Mouse (Mus musculus) B cell, adult (primary cell): ENCODE measurements around the gene Hadhb. TPM values are rescaled to one million over a fixed set of nuclear protein-coding genes. Genes with fewer than 3 reads are reported as not detected.

Experiments used
- total RNA-seq: library from RNA; stranded (reverse); gene quantifications from 4 replicates; pipeline ENCODE4 v1.2.4, GENCODE M21; 2023; ENCODE audit not compliant: inconsistent age

Hadhb gene
- 81.4 to 88.6 TPM (median 86.1 TPM) in 4 replicates for total RNA-seq

GRCm38 (mm10) chr5:30154474-30155394 is at the start of gene Hadhb, which contains the start of gene Hadha:
Hadhb (plus strand) TSS chr5:30155248.
Hadha (minus strand) TSS chr5:30155162.

DNA sequence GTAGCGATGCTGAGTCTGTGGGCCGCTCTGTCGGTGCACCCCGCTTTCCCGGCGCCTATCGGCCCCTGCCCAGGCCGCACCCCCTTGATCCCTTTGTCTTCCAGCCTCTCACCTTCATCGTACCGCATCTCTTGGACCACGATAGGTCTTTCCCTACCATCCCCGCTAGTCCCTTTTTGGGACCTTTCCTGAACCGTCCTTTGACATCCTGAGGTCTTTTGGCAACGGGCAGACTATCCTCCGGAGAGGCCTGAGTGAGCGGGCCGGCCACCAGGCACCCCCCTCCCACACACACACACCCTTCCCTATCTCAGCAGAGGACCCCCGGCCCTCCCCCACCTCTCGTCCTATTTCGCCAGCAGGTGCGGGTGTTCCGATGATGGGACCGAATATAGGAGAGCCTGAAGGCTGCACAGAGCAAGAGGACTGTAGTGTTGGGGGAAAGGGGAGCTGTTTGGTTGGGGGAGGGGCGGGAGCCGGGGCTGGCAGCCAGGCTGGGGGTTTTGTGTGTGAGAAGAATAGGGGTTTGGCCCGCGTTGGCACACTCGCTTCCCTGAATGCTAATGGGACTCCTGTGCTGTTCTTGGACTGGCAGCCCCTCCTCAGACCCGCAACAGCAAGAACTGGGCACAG is 49.3 kb upstream of the Hadhb start, which contains the start of gene 3110082J24Rik:
Gene 3110082J24Rik (minus strand): TSS at position 419 of the 633 bp plus-strand sequence.

DNA sequence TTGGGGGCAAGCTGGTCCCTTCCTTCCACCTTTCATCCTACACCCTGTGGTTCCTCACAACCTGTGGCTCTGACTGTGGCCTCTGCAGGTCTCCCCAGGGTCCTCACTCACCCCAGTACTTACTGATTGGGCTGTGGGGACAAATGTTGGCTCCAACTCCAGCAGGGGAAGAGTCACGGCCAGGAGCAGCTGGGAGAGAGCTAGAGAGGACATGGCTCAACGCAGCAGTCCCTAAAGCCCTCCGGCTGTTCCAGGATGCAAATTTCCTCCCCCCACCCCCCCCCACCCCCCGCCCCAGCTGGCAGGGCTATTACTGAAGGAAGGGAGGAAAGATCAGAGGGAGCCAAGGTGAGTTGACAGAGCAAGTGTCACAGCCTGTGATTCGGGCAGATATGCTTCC is 50.4 kb downstream of the Hadhb start, which contains the start of gene Adgrf3:
Gene Adgrf3 (minus strand): TSS at position 230 of the 400 bp plus-strand sequence.

GRCm38 (mm10) chr5:30232271-30232971 is 77.4 kb downstream of the Hadhb start, which contains the start of gene Selenoi:
Selenoi (plus strand) TSS chr5:30232581.

Other genes starting within 250 kb of the Hadhb start
- not detected in 4 replicates for gene Il6, start 142.1 kb upstream of the Hadhb start, total RNA-seq
- gene Tyms, start 81.6 kb upstream of the Hadhb start, total RNA-seq, result 5.5 to 7.5 TPM (median 6.1 TPM) in 4 replicates
- not detected in 4 replicates for gene Garem2, start 50.1 kb upstream of the Hadhb start, total RNA-seq
- gene 3110082J24Rik, start 49.2 kb upstream of the Hadhb start, total RNA-seq, result not detected in 4 replicates
- 112 to 114 TPM (median 113 TPM) in 4 replicates for gene Hadha, start 86 bp upstream of the Hadhb start, total RNA-seq
- not detected in 4 replicates for gene Adgrf3, start 50.5 kb downstream of the Hadhb start, total RNA-seq
- 12.8 to 22.1 TPM (median 20.1 TPM) in 4 replicates for gene Selenoi, start 77.3 kb downstream of the Hadhb start, total RNA-seq
- gene Drc1, start 126.1 kb downstream of the Hadhb start, total RNA-seq, result not detected in 4 replicates